Mouse (Mus musculus) CH12.LX (cell line): ENCODE results near the gene Cdh13.

Experiments used
- CTCF ChIP-seq, 2 experiments: IDR thresholded peaks in 1 of 2; conservative IDR thresholded peaks in 1 of 2; 2 replicates each; pipeline ENCODE4 v1.5.1; 2011 to 2012; ENCODE audit warnings: low read depth in 2 of 2, low read length in 2 of 2, improper control_type of control experiment in 1 of 2, inconsistent platforms in 1 of 2, mild to moderate bottlenecking in 1 of 2, moderate library complexity in 1 of 2
- E2F4 ChIP-seq: IDR thresholded peaks from 2 replicates; pipeline ENCODE4 v1.6.1; 2011; ENCODE audit warnings: low read depth, low read length, improper control_type of control experiment; ENCODE audit not compliant: insufficient replicate concordance
- EP300 ChIP-seq: IDR thresholded peaks from 2 replicates; pipeline ENCODE4 v1.6.1; 2011; ENCODE audit warnings: low read length, improper control_type of control experiment
- ETS1 ChIP-seq: conservative IDR thresholded peaks from 2 replicates; pipeline ENCODE4 v1.6.1; 2012; ENCODE audit warnings: low read depth, mild to moderate bottlenecking, inconsistent platforms, low read length, improper control_type of control experiment, moderate library complexity
- JUN ChIP-seq: IDR thresholded peaks from 2 replicates; pipeline ENCODE4 v1.6.1; 2011; ENCODE audit warnings: low read depth, mild to moderate bottlenecking, low read length, improper control_type of control experiment, moderate library complexity; ENCODE audit not compliant: insufficient read depth
- MAX ChIP-seq: IDR thresholded peaks from 2 replicates; pipeline ENCODE4 v1.6.1; 2011; ENCODE audit warnings: low read length, improper control_type of control experiment
- MYC ChIP-seq: IDR thresholded peaks from 2 replicates; pipeline ENCODE4 v1.6.1; 2011; ENCODE audit warnings: low read depth, mild to moderate bottlenecking, improper control_type of control experiment, low read length
- POLR2A ChIP-seq: IDR thresholded peaks from 2 replicates; pipeline ENCODE4 v1.6.1; 2011; ENCODE audit warnings: low read depth, mild to moderate bottlenecking, improper control_type of control experiment, low read length
- RAD21 ChIP-seq: IDR thresholded peaks from 2 replicates; pipeline ENCODE4 v1.6.1; 2011; ENCODE audit warnings: low read depth, mild to moderate bottlenecking, low read length, improper control_type of control experiment, moderate library complexity
- RCOR1 ChIP-seq: conservative IDR thresholded peaks from 2 replicates; pipeline ENCODE4 v1.6.1; 2012; ENCODE audit warnings: low read depth, mild to moderate bottlenecking, inconsistent platforms, low read length, improper control_type of control experiment
- SMC3 ChIP-seq: IDR thresholded peaks from 2 replicates; pipeline ENCODE4 v1.6.1; 2011; ENCODE audit warnings: low read depth, low read length, improper control_type of control experiment

- TF ChIP-seq MYC (no peak), ETS1 (no peak), EP300 (no peak), CTCF (conservative IDR thresholded peaks at IDR 0.05 in 1 of 2, IDR thresholded peaks at IDR 0.05 in 1 of 2; ENCODE audit: low read depth in 2 of 2, low read length in 2 of 2) (no peak), RAD21 (no peak), MAX (no peak), RCOR1 (no peak), POLR2A (no peak), JUN (no peak), E2F4 (no peak), SMC3 (no peak)
Observed at GRCm38 (mm10) chr8:118378985-118379384, 95.5 kb downstream of the Cdh13 start.
